In the genomic region with DNA sequence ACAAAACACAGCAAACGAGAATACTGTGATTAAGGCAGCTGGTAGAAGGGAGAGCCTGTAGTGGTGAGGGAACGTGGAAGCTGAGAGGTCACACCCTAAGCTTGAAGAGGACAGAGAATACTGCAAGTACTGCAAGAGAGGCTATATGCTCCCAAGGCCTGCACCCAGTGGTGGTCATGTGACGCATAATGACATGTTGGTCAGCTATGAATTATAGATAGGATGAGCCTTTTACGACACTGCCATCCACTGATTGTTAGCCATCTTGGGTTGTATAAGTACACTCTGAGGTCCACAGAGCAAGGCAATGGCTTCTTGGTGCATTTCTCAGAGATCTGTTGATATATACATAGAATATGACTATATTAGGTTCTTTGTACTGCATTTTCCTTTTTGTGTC, we compare ENCODE assay signal across 1 mouse cellular context.
A peak's percentile ranks its signal among the peaks of the same experiment; 100 is the strongest.
TF ChIP-seq lines count a peak whose summit lies in the region.

No protein-coding gene starts in this region.

TF ChIP-seq in MEL, 35 proteins besides CTCF, POLR2A, EP300 and RAD21:
- TF ChIP-seq ZNF384 (IDR thresholded peaks at IDR 0.05; ENCODE audit: low read depth, low read length) (no peak), USF1 (IDR thresholded peaks at IDR 0.05; ENCODE audit: low read depth, low read length) (peak; percentile 73)
